Mouse (Mus musculus): ENCODE measurements around the gene Nat8f4. TPM values are rescaled to one million over a fixed set of nuclear protein-coding genes. Genes with fewer than 3 reads are reported as not detected.
"Not testable (repeated sequence)": the region's sequence is repeated elsewhere in the genome, so short reads cannot be mapped to it uniquely, and the experiment has no call there.

The Nat8f4 gene
- total and polyA plus RNA-seq, 3 experiments: 0.14 to 3.1 (median 1.7) TPM

DNA sequence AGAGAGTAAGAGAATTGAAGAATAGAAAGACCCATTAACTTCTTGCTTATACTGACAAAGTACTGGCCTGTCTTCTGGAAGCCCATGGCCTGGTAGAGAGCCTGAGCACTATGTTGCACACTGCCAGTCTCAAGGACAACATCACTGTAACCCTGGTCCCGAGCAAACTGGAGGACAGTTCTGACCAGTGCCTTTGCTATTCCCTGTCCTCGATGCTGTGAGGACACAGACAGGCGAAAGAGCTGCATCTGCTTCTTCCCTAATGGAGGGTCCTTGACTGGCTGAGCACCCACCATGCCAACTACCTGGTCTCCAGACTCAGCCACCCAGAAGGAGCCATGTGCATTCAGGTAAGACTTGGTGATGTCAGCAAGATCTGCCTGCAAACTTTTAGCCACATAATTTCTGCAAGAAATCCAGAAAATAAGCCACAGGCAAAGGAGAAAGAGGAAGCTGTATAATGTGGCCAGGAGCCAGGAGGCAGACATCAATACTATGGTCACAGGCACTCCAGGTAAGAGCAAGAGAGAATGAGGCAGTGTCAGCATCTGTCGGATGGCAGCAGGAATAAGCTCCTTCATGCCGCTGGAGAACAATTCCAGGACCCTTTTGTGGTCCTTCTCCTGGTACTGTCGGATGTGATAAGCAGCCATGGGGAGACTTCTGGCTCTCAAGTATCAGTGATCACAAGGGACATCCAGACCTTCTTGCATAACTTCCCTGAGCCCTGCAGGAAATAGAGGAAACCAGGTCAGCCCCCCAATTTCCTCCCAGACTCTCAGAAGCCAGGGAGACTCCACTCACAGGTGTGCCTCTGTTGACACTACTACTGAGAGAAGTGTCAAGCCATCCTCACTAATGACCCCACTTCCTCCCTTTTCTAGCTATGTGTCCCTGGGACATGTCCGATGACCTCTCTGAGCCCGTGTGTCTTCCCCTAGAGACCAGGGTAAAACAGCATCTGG is 36.7 kb downstream of the Nat8f4 start:
- no peaks in the 10 kb centered on the region for H3K36me3 ChIP-seq (replicated peaks)
- TF ChIP-seq CTCF (IDR thresholded peaks at IDR 0.05; ENCODE audit: low read depth, low read length): no peak
- TF ChIP-seq TAL1 (conservative IDR thresholded peaks at IDR 0.05; ENCODE audit: low read depth, low read length): no peak
- no peak for TF ChIP-seq GATA2 (IDR thresholded peaks at IDR 0.05; ENCODE audit: borderline replicate concordance, low read depth, low read length)
- no peak for TF ChIP-seq GATA1 (IDR thresholded peaks at IDR 0.05; ENCODE audit: borderline replicate concordance, low read length)
- no peak for TF ChIP-seq POLR2AphosphoS5 (IDR thresholded peaks at IDR 0.05; ENCODE audit: insufficient replicate concordance, low read depth, low read length)
- DNase-seq (ENCODE audit: low spot score) (no peak), ATAC-seq (ENCODE audit: extremely low read depth, insufficient number of reproducible peaks, low FRiP score, poor library complexity, severe bottlenecking) (no peak)
- peaks cover 3% of the 10 kb centered on the region for H3K27me3 ChIP-seq (ENCODE audit: insufficient read depth, low read length)
- no peaks in the 10 kb centered on the region for H3K9me3 ChIP-seq (replicated peaks)
- H3K4me1 ChIP-seq (ENCODE audit: insufficient read depth, low read depth, low read length): no peaks in the 10 kb centered on the region
- H3K4me3 ChIP-seq (ENCODE audit: low read depth, low read length): no peak overlapping the region

- not testable (repeated sequence) for H3K4me3 ChIP-seq (ENCODE audit: low read depth, low read length); H3K4me1 ChIP-seq (ENCODE audit: insufficient read depth, low read depth, low read length); ATAC-seq (ENCODE audit: extremely low read depth, insufficient number of reproducible peaks, low FRiP score, poor library complexity, severe bottlenecking); H3K36me3 ChIP-seq (replicated peaks); DNase-seq (ENCODE audit: low spot score); H3K27me3 ChIP-seq (ENCODE audit: insufficient read depth, low read length); H3K9me3 ChIP-seq (replicated peaks)
Observed at GRCm38 (mm10) chr6:85866995-85867394, 37.7 kb downstream of the Nat8f4 start.

- not testable (repeated sequence) for ATAC-seq (ENCODE audit: extremely low read depth, insufficient number of reproducible peaks, low FRiP score, poor library complexity, severe bottlenecking); DNase-seq (ENCODE audit: low spot score); H3K9me3 ChIP-seq (replicated peaks); H3K4me3 ChIP-seq (ENCODE audit: low read depth, low read length); H3K36me3 ChIP-seq (replicated peaks); H3K4me1 ChIP-seq (ENCODE audit: insufficient read depth, low read depth, low read length); H3K27me3 ChIP-seq (ENCODE audit: insufficient read depth, low read length)
Observed at GRCm38 (mm10) chr6:85866166-85866565, 38.5 kb downstream of the Nat8f4 start.

GRCm38 (mm10) chr6:85864900-85865639 is 39.6 kb downstream of the Nat8f4 start:
- not testable (repeated sequence) for H3K4me3 ChIP-seq (ENCODE audit: low read depth, low read length); H3K4me1 ChIP-seq (ENCODE audit: insufficient read depth, low read depth, low read length); H3K9me3 ChIP-seq (replicated peaks); ATAC-seq (ENCODE audit: extremely low read depth, insufficient number of reproducible peaks, low FRiP score, poor library complexity, severe bottlenecking); H3K27me3 ChIP-seq (ENCODE audit: insufficient read depth, low read length); DNase-seq (ENCODE audit: low spot score); H3K36me3 ChIP-seq (replicated peaks)

- no peak for TF ChIP-seq GATA1 (IDR thresholded peaks at IDR 0.05; ENCODE audit: borderline replicate concordance, low read length)
- no peak for TF ChIP-seq TAL1 (conservative IDR thresholded peaks at IDR 0.05; ENCODE audit: low read depth, low read length)
- H3K9me3 ChIP-seq (replicated peaks): no peaks in the 10 kb centered on the region
- ATAC-seq (ENCODE audit: extremely low read depth, insufficient number of reproducible peaks, low FRiP score, poor library complexity, severe bottlenecking): no peak
- no peaks in the 10 kb centered on the region for H3K4me1 ChIP-seq (ENCODE audit: insufficient read depth, low read depth, low read length)
- DNase-seq (ENCODE audit: low spot score): no peak
- H3K36me3 ChIP-seq (replicated peaks): no peaks in the 10 kb centered on the region
- no peak overlapping the region for H3K4me3 ChIP-seq (ENCODE audit: low read depth, low read length)
- peaks cover 6% of the 10 kb centered on the region for H3K27me3 ChIP-seq (ENCODE audit: insufficient read depth, low read length)
Observed at GRCm38 (mm10) chr6:85863840-85864239, 40.8 kb downstream of the Nat8f4 start.

DNA sequence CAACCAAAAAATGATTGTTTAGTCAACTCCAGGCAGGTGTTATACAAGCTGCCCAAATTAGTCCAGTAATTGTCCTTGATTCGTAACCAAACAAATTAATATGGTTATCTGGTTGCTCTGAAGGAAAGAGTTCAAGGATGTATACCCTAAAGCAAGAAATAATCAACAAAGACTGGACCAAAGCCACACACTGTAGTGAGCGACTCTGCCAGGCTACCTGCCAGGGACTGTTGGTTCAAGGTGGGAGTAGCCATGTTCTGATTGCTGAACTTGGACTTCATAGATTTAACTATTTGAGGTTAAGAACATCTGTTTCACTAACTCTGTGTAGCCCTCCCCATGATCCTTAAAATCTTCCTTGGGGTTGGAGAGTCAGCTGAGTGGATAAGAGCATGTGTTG is 41.5 kb downstream of the Nat8f4 start:
- Histone ChIP-seq H3K27me3 (ENCODE audit: insufficient read depth, low read length) (peaks cover 6% of the 10 kb centered on the region), H3K4me3 (ENCODE audit: low read depth, low read length) (no peak overlapping the region)
- ATAC-seq (ENCODE audit: extremely low read depth, insufficient number of reproducible peaks, low FRiP score, poor library complexity, severe bottlenecking): no peak

GRCm38 (mm10) chr6:85862565-85862964 is 42.1 kb downstream of the Nat8f4 start:
- no peaks in the 10 kb centered on the region for H3K4me1 ChIP-seq (ENCODE audit: insufficient read depth, low read depth, low read length)
- H3K27me3 ChIP-seq (ENCODE audit: insufficient read depth, low read length): peaks cover 6% of the 10 kb centered on the region
- no peak for DNase-seq (ENCODE audit: low spot score)
- H3K36me3 ChIP-seq (replicated peaks): no peaks in the 10 kb centered on the region
- no peak for TF ChIP-seq POLR2AphosphoS5 (IDR thresholded peaks at IDR 0.05; ENCODE audit: insufficient replicate concordance, low read depth, low read length)
- no peak for TF ChIP-seq TAL1 (conservative IDR thresholded peaks at IDR 0.05; ENCODE audit: low read depth, low read length)
- TF ChIP-seq GATA2 (IDR thresholded peaks at IDR 0.05; ENCODE audit: borderline replicate concordance, low read depth, low read length): no peak
- TF ChIP-seq GATA1 (IDR thresholded peaks at IDR 0.05; ENCODE audit: borderline replicate concordance, low read length): no peak
- no peak for TF ChIP-seq CTCF (IDR thresholded peaks at IDR 0.05; ENCODE audit: low read depth, low read length)
- no peak overlapping the region for H3K4me3 ChIP-seq (ENCODE audit: low read depth, low read length)
- no peak for ATAC-seq (ENCODE audit: extremely low read depth, insufficient number of reproducible peaks, low FRiP score, poor library complexity, severe bottlenecking)
- H3K9me3 ChIP-seq (replicated peaks): no peaks in the 10 kb centered on the region

More for the DNA sequence above, 41.5 kb downstream of the Nat8f4 start:
- TF ChIP-seq GATA2 (IDR thresholded peaks at IDR 0.05; ENCODE audit: borderline replicate concordance, low read depth, low read length): no peak
- no peak for TF ChIP-seq GATA1 (IDR thresholded peaks at IDR 0.05; ENCODE audit: borderline replicate concordance, low read length)
- no peak for TF ChIP-seq CTCF (IDR thresholded peaks at IDR 0.05; ENCODE audit: low read depth, low read length)
- no peak for TF ChIP-seq TAL1 (conservative IDR thresholded peaks at IDR 0.05; ENCODE audit: low read depth, low read length)
- no peak for TF ChIP-seq POLR2AphosphoS5 (IDR thresholded peaks at IDR 0.05; ENCODE audit: insufficient replicate concordance, low read depth, low read length)
- no peak for DNase-seq (ENCODE audit: low spot score)
- Histone ChIP-seq H3K9me3 (replicated peaks) (no peaks in the 10 kb centered on the region), H3K4me1 (ENCODE audit: insufficient read depth, low read depth, low read length) (no peaks in the 10 kb centered on the region), H3K36me3 (replicated peaks) (no peaks in the 10 kb centered on the region)
